ENCODE assay signal across 14 mouse cellular contexts in genomic region chr1:170609872-170610271, GRCm38 (mm10). TPM values are rescaled to one million over a fixed set of nuclear protein-coding genes. Genes with fewer than 3 reads are reported as not detected.
DNase-seq lines count a peak whose midpoint lies in the region; ATAC-seq and TF ChIP-seq lines count a peak whose summit lies in the region.
"Had no signal": no experiment of that assay in that cellular context is flagged by ENCODE, and none has a peak within 500 bp of the region (broad histone marks: within the 10 kb centered on the region; RNA-seq: fewer than 3 reads in every experiment).

No protein-coding gene starts in this region.

- no peak overlapping the region for H3K27ac ChIP-seq in limb, embryonic 10.5 days
- no peak overlapping the region for H3K27ac ChIP-seq in left cerebral cortex, adult 2 months
- H3K27ac ChIP-seq in forebrain, embryonic 15.5 days (replicated peaks) = no peak overlapping the region
- H3K27ac ChIP-seq: hindbrain, embryonic 14.5 days; layer of hippocampus, adult 2 months; neural tube, embryonic 12.5 days had no signal

- WGBS in limb, embryonic 10.5 days = 82% methylated on average over 7 of the region's 7 CpGs
- 90% methylated on average over 7 of the region's 7 CpGs for WGBS in forebrain, embryonic 15.5 days

- no peaks in the 10 kb centered on the region for H3K9me3 ChIP-seq in limb, embryonic 10.5 days (replicated peaks)
- no peaks in the 10 kb centered on the region for H3K9me3 ChIP-seq in forebrain, embryonic 15.5 days
- H3K9me3 ChIP-seq: neural tube, embryonic 12.5 days had no signal

- peaks cover 10% of the 10 kb centered on the region for H3K4me1 ChIP-seq in limb, embryonic 10.5 days
- no peaks in the 10 kb centered on the region for H3K4me1 ChIP-seq in forebrain, embryonic 15.5 days
- H3K4me1 ChIP-seq: neural tube, embryonic 12.5 days had no signal

- peak; percentile 69 for DNase-seq in lung, postnatal 10 days
- no peak for DNase-seq in lung, postnatal 36 days
- DNase-seq in limb, embryonic 10.5 days (ENCODE audit: low spot score) = peak; percentile 37
- DNase-seq in left cerebral cortex, adult 2 months (ENCODE audit: extremely low spot score in 1 of 2, low spot score in 2 of 2) = no peak
- DNase-seq: cerebellum, adult 2 months; heart, adult 11 months; kidney, adult 8-10 months had no signal

- no peak overlapping the region for H3K4me3 ChIP-seq in limb, embryonic 10.5 days
- no peak overlapping the region for H3K4me3 ChIP-seq in left cerebral cortex, adult 2 months
- no peak overlapping the region for H3K4me3 ChIP-seq in forebrain, embryonic 15.5 days
- H3K4me3 ChIP-seq: layer of hippocampus, adult 2 months; neural tube, embryonic 12.5 days had no signal

- no peaks in the 10 kb centered on the region for H3K36me3 ChIP-seq in limb, embryonic 10.5 days
- H3K36me3 ChIP-seq in forebrain, embryonic 15.5 days = no peaks in the 10 kb centered on the region
- H3K36me3 ChIP-seq: neural tube, embryonic 12.5 days had no signal

- intact Hi-C loops in left cerebral cortex, adult 2 months (cut with DNase I) = no loop called here

- TF ChIP-seq CTCF in left cerebral cortex, adult 2 months (IDR thresholded peaks at IDR 0.05) = no peak

- no peak overlapping the region for H3K9ac ChIP-seq in forebrain, embryonic 15.5 days (replicated peaks)
- H3K9ac ChIP-seq: hindbrain, embryonic 14.5 days; neural tube, embryonic 12.5 days had no signal

- H3K4me2 ChIP-seq in forebrain, embryonic 15.5 days (replicated peaks) = no peak overlapping the region
- H3K4me2 ChIP-seq: hindbrain, embryonic 14.5 days; midbrain, embryonic 11.5 days; neural tube, embryonic 12.5 days had no signal

- peak; percentile 82 for ATAC-seq in common myeloid progenitor, adult 5-6 weeks (replicated peaks; ENCODE audit: low read depth, poor library complexity, severe bottlenecking)
- peak; percentile 23; the same call in 1 of the 2 replicates for ATAC-seq in megakaryocyte, adult 5-6 weeks (ENCODE audit: poor library complexity, severe bottlenecking)
- no peak for ATAC-seq in forebrain, embryonic 15.5 days (replicated peaks)

- H3K27me3 ChIP-seq in limb, embryonic 10.5 days (ENCODE audit: low read depth, poor library complexity, severe bottlenecking) = no peaks in the 10 kb centered on the region
- no peaks in the 10 kb centered on the region for H3K27me3 ChIP-seq in forebrain, embryonic 15.5 days
- H3K27me3 ChIP-seq: neural tube, embryonic 12.5 days had no signal

RNA-seq across cellular contexts. Expression of gene Nos1ap, which starts 20.2 kb away (rescaled TPM):
- total RNA-seq in common myeloid progenitor, adult 5-6 weeks (2017) = 9.5 and 13.7 TPM in 2 replicates
- 5.1 and 5.6 TPM in 2 replicates for polyA plus RNA-seq in limb, embryonic 10.5 days (2016; fragmentation: Nextera tagmentation; extraction: Ambion mirVana)
- total RNA-seq in megakaryocyte, adult 5-6 weeks (2015) = 9.8 and 11.6 TPM in 2 replicates
- total RNA-seq in megakaryocyte, adult 5-6 weeks (2017) = 2.5 and 3.0 TPM in 2 replicates
- 100 to 1,000 TPM; 197 to 233 TPM for total RNA-seq in left cerebral cortex, adult 2 months (2021)
- 25.4 and 27.0 TPM in 2 replicates for polyA plus RNA-seq in forebrain, embryonic 15.5 days (2015; fragmentation: Nextera tagmentation; extraction: Ambion mirVana)

RNA-seq across cellular contexts. Expression of gene Olfml2b, which starts 34.5 kb away (rescaled TPM):
- 0.27 and 0.68 TPM in 2 replicates for total RNA-seq in common myeloid progenitor, adult 5-6 weeks (2017)
- 5.3 and 8.1 TPM in 2 replicates for polyA plus RNA-seq in limb, embryonic 10.5 days (2016; fragmentation: Nextera tagmentation; extraction: Ambion mirVana)
- 9.0 and 9.2 TPM in 2 replicates for total RNA-seq in megakaryocyte, adult 5-6 weeks (2015)
- total RNA-seq in megakaryocyte, adult 5-6 weeks (2017) = 10.8 and 16.5 TPM in 2 replicates
- total RNA-seq in left cerebral cortex, adult 2 months (2021) = 1 to 10 TPM; 2.9 to 3.2 TPM
- polyA plus RNA-seq in forebrain, embryonic 15.5 days (2015; fragmentation: Nextera tagmentation; extraction: Ambion mirVana) = 10.1 and 11.4 TPM in 2 replicates

Comparison
In these comparisons a context has a peak if more than half of its experiments do, and no peak if none do; other contexts are left out.
1. DNase-seq: peak in lung, postnatal 10 days (single experiment) and limb, embryonic 10.5 days (single experiment); none in lung, postnatal 36 days (single experiment) and left cerebral cortex, adult 2 months (0 of 2).
2. RNA of gene Nos1ap, which starts 20.2 kb away (total RNA-seq): 197 to 233 TPM in left cerebral cortex, adult 2 months; 2.5 to 11.6 TPM in megakaryocyte, adult 5-6 weeks and 9.5 to 13.7 TPM in common myeloid progenitor, adult 5-6 weeks; every median in the first group is over 10 times any median in the second.